Mouse (Mus musculus) heart, postnatal 0 days (tissue): ENCODE data around the gene 6430548M08Rik. TPM values are rescaled to one million over a fixed set of nuclear protein-coding genes. Genes with fewer than 3 reads are reported as not detected.

Experiments
- ATAC-seq: fragments of 200-750 bp; cut with Nextera tagmentation; 2 replicates; pipeline ENCODE4 v1.8.0; 2017; ENCODE audit warnings: low read depth, moderate number of reproducible peaks, moderate library complexity; ENCODE audit not compliant: insufficient read depth
- DNase-seq: peaks from one replicate; pipeline ENCODE4 v3.0.0-alpha.2; 2016; ENCODE audit warnings: low spot score
- H3K27ac ChIP-seq: fragments of 300-500 bp; sonication (generic); 2 replicates; pipeline ENCODE4 v1.5.1; 2014; ENCODE audit warnings: low read depth, mild to moderate bottlenecking
- H3K27me3 ChIP-seq: fragments of 300-500 bp; sonication (generic); 2 replicates; pipeline ENCODE4 v1.6.1; 2014; ENCODE audit warnings: low read length, mixed read lengths; ENCODE audit not compliant: control insufficient read depth, insufficient read depth
- H3K36me3 ChIP-seq: fragments of 300-500 bp; sonication (generic); replicated peaks from 2 replicates; pipeline ENCODE4 v1.6.1; 2014; ENCODE audit warnings: low read length, mixed read lengths; ENCODE audit not compliant: control insufficient read depth, insufficient read depth
- H3K4me1 ChIP-seq: fragments of 300-500 bp; sonication (generic); 2 replicates; pipeline ENCODE4 v1.6.1; 2014; ENCODE audit warnings: antibody characterized with exemption; ENCODE audit not compliant: control insufficient read depth, insufficient read depth
- H3K4me2 ChIP-seq: fragments of 300-500 bp; sonication (generic); 2 replicates; pipeline ENCODE4 v1.6.1; 2014; ENCODE audit warnings: low read depth, mild to moderate bottlenecking, low read length, moderate library complexity
- H3K4me3 ChIP-seq: fragments of 300-500 bp; sonication (generic); 2 replicates; pipeline ENCODE4 v1.5.1; 2014; ENCODE audit warnings: low read depth, low read length
- H3K9ac ChIP-seq: fragments of 300-500 bp; sonication (generic); replicated peaks from 2 replicates; pipeline ENCODE4 v1.6.1; 2014; ENCODE audit warnings: low read depth, low read length, mixed read lengths
- H3K9me3 ChIP-seq: fragments of 300-500 bp; sonication (generic); replicated peaks from 2 replicates; pipeline ENCODE4 v1.6.1; 2016; ENCODE audit warnings: low read length; ENCODE audit not compliant: control insufficient read depth
- CTCF ChIP-seq: IDR thresholded peaks from 2 replicates; pipeline ENCODE4 v1.5.1; 2016; ENCODE audit warnings: antibody characterized with exemption, control low read depth, low read depth
- EP300 ChIP-seq: IDR thresholded peaks from 2 replicates; pipeline ENCODE4 v1.6.1; 2016; ENCODE audit warnings: antibody characterized with exemption, low read depth
- WGBS: fragments of 180-500 bp; shearing (Covaris S2); extraction: QIAGEN DNeasy Blood & Tissue Kit; methylation state at CpG from one replicate; pipeline ENCODE4 v1.1.7; 2014; 5-methylcytosine and 5-hydroxymethylcytosine counted together
- polyA plus RNA-seq: library from polyadenylated mRNA; unstranded; fragments of >200 nt; fragmentation: Nextera tagmentation; extraction: Ambion mirVana; gene quantifications from 2 replicates; pipeline ENCODE4 v1.2.1, GENCODE M21; 2015
- total RNA-seq: library from RNA; depleted of rRNA; stranded (reverse); fragments of >200 nt; gene quantifications from 2 replicates; pipeline ENCODE4 v1.2.3, GENCODE M21; 2014; ENCODE audit warnings: low replicate concordance

6430548M08Rik gene
- total and polyA plus RNA-seq, 2 experiments from 2014 or later: 8.4 to 14.5 TPM

DNA sequence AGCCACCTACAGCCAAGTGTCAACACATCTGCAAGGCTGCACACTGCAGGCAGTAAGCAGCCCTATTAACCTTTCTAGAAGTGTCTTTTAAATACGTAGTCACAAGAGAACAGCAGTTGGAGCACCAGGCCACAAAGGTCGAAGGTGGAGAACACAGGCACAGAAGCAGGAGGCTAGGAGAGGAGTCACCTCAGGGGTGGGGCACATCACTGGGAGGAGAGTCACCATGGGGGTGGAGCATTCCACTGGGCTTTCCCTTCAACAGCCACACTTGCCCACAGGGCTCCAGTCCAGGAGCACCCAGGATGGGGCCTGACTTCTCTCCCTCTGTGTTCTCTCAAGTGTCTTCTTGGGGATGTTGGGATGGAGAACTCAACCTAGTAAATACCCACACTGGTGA is 17.5 kb upstream of the 6430548M08Rik start:
- no peaks in the 10 kb centered on the region for H3K9me3 ChIP-seq
- H3K9ac ChIP-seq: no peak overlapping the region
- H3K4me3 ChIP-seq: no peak overlapping the region
- H3K36me3 ChIP-seq: peaks cover 25% of the 10 kb centered on the region
- no peaks in the 10 kb centered on the region for H3K27me3 ChIP-seq
- WGBS: 74% methylated on average over 2 of the region's 2 CpGs
- peaks cover 9% of the 10 kb centered on the region for H3K4me1 ChIP-seq
- TF ChIP-seq EP300: no peak
- ATAC-seq (no peak), DNase-seq (no peak)
- no peak overlapping the region for H3K4me2 ChIP-seq
- no peak overlapping the region for H3K27ac ChIP-seq

DNA sequence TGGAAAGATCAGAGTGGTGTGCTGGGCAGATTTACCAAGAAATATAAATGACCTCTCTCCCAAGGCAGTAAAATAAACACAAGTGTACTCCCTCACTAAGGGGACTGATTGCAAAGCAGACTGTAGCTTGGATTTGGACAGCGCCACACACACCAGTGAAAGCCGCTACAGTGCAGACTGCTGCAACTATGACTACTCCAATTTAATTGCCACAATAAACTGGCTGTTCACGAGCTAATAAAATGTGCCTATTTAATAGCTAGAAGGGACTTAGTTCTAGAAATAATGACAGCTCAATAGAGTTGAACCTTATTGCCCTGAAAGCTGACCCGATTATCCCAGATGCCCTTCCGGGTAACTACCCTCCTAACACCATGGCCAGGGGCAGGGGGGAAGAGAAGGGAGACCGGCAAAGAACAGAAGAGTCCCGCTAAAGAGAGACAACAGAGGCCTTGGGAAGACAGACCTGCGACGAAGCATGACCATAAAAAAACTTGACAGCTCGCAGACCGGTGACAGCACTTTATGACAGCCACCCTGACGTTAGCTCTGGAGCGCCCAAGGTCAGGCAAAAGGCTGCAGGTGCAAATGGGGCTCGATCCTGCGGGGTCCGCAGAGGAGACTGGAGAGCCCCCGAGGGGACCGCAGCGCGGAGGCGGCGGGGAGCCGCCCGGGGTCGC is 13.4 kb upstream of the 6430548M08Rik start:
- Histone ChIP-seq H3K9me3 (no peaks in the 10 kb centered on the region), H3K27me3 (no peaks in the 10 kb centered on the region), H3K4me3 (peak overlapping the region; percentile 90), H3K27ac (peak overlapping the region; percentile 86), H3K4me1 (peaks cover 27% of the 10 kb centered on the region), H3K9ac (peak overlapping the region; percentile 83), H3K36me3 (no peaks in the 10 kb centered on the region), H3K4me2 (peak overlapping the region; percentile 91)
- DNase-seq (no peak), ATAC-seq (0 out of 2 replicates have a peak, but pooled peaks have one; percentile 10)
- WGBS: 3% methylated on average over 19 of the region's 25 CpGs
- TF ChIP-seq CTCF (no peak), EP300 (no peak)

GRCm38 (mm10) chr8:120101068-120101972 is 12.6 kb upstream of the 6430548M08Rik start, which contains the start of gene Zdhhc7:
TSS of gene Zdhhc7 (minus strand) at chr8:120101482.
- peak within 1 kb of the TSS; percentile 91 for H3K4me2 ChIP-seq
- no peaks in the 10 kb centered on the region for H3K36me3 ChIP-seq
- peak; percentile 81 for ATAC-seq
- H3K4me3 ChIP-seq: peak within 1 kb of the TSS; percentile 90
- no peaks in the 10 kb centered on the region for H3K27me3 ChIP-seq
- peak; percentile 61 for DNase-seq
- H3K9me3 ChIP-seq: no peaks in the 10 kb centered on the region
- H3K4me1 ChIP-seq: peaks cover 27% of the 10 kb centered on the region
- H3K9ac ChIP-seq: peak within 1 kb of the TSS; percentile 83
- no peak for TF ChIP-seq CTCF
- TF ChIP-seq EP300: peak; percentile 18; the same call in 1 of the 2 replicates
- peak within 1 kb of the TSS; percentile 86 for H3K27ac ChIP-seq
- under 1% methylated on average over 83 of the region's 88 CpGs for WGBS

DNA sequence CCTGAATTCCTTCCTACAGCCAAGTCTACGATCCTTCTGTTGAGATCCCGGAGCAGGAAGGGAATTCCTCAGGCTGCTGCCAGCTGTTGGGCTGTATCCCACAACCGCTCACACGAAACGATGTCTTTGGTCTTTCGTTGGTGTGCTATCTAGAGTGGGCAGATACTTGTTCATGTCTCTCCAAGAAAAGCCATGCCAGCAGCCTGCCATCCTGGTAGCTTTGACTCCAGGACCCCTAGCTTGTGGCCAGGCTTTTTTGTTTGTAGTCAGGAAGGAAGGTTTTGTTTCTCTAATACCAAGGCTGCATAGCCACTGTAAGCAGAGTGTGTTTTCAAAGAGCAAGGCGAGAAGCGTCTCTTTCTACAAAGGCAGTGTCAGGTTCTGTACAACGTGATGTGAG is 10.0 kb upstream of the 6430548M08Rik start:
- Histone ChIP-seq H3K36me3 (no peaks in the 10 kb centered on the region), H3K9me3 (no peaks in the 10 kb centered on the region), H3K27me3 (no peaks in the 10 kb centered on the region), H3K4me1 (peaks cover 27% of the 10 kb centered on the region), H3K27ac (peak overlapping the region; percentile 67), H3K9ac (no peak overlapping the region), H3K4me2 (no peak overlapping the region), H3K4me3 (no peak overlapping the region)
- DNase-seq (no peak), ATAC-seq (no peak)
- 73% methylated on average over 9 of the region's 9 CpGs for WGBS
- TF ChIP-seq EP300 (no peak), CTCF (no peak)

DNA sequence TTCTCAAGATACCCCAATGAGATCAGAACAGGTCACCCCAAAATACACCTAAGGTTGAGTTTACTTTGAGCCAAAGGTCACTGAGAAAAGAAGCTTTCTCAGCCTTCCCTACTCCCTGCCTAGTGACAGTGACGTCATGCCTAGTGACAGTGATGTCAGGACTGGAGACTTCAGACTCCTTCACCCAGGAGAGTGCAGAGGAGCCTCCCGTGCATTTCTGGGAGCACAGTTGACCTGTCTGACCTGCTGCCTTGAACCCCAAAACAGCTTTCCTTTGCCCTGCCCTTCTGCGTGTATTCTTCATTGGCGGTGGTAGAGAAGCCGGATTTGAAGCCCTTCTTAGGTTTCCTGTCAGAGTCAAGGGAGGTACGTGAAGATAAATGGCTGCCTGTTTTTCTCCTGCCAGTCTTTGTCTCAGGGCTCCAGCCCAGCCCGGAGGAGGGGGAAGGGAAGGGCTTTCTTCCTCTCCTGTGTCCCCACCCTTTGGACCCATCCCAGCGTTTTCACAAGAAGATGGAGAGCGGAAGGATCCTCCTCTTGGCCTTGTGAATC is 9.2 kb upstream of the 6430548M08Rik start:
- H3K4me1 ChIP-seq: peaks cover 24% of the 10 kb centered on the region
- H3K9ac ChIP-seq: no peak overlapping the region
- no peak overlapping the region for H3K4me3 ChIP-seq
- H3K27me3 ChIP-seq: no peaks in the 10 kb centered on the region
- H3K4me2 ChIP-seq: no peak overlapping the region
- no peaks in the 10 kb centered on the region for H3K36me3 ChIP-seq
- 51% methylated on average over 9 of the region's 9 CpGs for WGBS
- ATAC-seq (peak; percentile 37; the same call in 1 of the 2 replicates), DNase-seq (peak; percentile 53)
- H3K27ac ChIP-seq: peak overlapping the region; percentile 67
- TF ChIP-seq CTCF (no peak), EP300 (0 out of 2 replicates have a peak, but pooled peaks have one; percentile 26)
- no peaks in the 10 kb centered on the region for H3K9me3 ChIP-seq
